Mouse (Mus musculus): ENCODE data around the gene Arl14ep. TPM values are rescaled to one million over a fixed set of nuclear protein-coding genes. Genes with fewer than 3 reads are reported as not detected.

Arl14ep gene
- polyA plus RNA-seq (2014; fragmentation: Illumina TruSeq; extraction: RNeasy Lipid Tissue Mini Kit (QIAGEN cat#74804); ENCODE audit: low read depth, low replicate concordance): 11.3 TPM

GRCm38 (mm10) chr2:106973959-106974639, at the start of gene Arl14ep:
Gene Arl14ep (minus strand): TSS chr2:106974424.

Other genes with a start within 250 kb of the Arl14ep start
- not detected for gene Fshb, start 85.2 kb upstream of the Arl14ep start, polyA plus RNA-seq (2014; fragmentation: Illumina TruSeq; extraction: RNeasy Lipid Tissue Mini Kit (QIAGEN cat#74804); ENCODE audit: low read depth, low replicate concordance)